Mouse (Mus musculus) T-helper 1 cell (primary cell): Measurements from ENCODE around the gene Gm28048.

Experiments used
- in situ Hi-C: fragments of 300-600 bp; cut with MboI, MseI; formaldehyde crosslinking; loops from one replicate; pipeline ENCODE4 v1.15.1; 2025; ENCODE audit warnings: high pct_unique_total_duplicates

Gm28048 gene

DNA sequence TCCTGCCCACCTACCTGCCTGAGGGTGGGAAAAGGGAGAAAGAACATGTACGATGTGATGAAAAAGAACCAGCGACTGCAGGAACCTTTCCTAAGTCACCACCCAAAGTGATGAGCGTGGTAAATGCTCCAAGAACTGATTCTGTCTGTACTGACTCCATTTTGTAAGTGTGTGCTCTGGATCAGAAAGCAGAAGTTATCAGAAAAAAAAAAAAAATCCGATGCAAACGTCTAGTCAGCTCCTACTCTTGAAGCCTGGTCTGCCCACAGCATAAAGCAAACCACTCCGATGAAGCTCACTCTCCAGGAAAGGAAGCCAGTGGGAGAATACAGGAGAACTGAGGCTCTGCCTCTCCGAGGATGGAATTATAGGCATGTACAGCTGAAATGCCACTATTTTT is 29.2 kb downstream of the Gm28048 start:
- in situ Hi-C loops = loop anchor here (5.0 to 25.0 kb wide), 2 partner anchors 315 to 715 kb away; no protein-coding TSS in a partner anchor

DNA sequence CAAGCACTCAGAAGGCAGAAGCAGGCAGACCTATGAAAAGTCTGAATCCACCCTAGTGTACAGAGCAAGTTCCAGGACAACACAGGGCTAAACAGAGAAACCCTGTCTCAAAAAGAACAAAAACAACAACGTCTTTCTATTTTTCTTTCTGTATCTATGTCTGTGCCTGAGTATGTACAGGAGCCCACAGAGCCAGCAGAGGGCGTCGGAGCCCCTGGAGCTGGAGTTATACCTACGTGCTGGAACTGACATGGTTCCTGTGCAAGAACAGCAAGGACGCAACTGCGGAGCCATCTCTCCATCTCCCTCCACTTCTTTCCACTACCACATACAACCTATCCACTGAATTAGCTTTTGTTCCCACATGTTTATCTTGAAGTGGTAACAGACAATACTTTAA is 31.8 kb downstream of the Gm28048 start:
- in situ Hi-C loops = loop anchor here (5.0 to 25.0 kb wide), 2 partner anchors 313 to 713 kb away; no protein-coding TSS in a partner anchor

DNA sequence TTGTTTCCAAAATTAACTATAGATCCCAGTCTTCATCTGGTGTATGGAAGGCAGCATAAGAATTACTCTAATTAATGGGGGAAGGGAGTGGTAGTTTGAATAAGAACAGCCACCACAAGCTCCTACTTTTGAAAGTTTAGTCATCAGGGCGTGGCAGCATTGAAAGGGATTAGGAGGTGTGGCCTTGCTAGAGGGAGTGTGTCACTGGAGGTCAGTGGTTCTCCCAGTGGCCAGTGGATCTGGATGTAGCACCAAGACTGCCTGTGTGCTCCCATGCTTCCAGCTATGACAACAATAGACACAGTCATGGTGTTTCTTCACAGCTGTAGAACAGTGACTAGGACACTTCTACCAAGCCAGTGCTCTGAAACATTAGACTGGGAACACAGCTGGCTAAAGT is 32.8 kb downstream of the Gm28048 start:
- in situ Hi-C loops = loop anchor here (10.0 kb wide), 1 partner anchor 434 kb away; the partner anchor contains the start of gene Tmem17

DNA sequence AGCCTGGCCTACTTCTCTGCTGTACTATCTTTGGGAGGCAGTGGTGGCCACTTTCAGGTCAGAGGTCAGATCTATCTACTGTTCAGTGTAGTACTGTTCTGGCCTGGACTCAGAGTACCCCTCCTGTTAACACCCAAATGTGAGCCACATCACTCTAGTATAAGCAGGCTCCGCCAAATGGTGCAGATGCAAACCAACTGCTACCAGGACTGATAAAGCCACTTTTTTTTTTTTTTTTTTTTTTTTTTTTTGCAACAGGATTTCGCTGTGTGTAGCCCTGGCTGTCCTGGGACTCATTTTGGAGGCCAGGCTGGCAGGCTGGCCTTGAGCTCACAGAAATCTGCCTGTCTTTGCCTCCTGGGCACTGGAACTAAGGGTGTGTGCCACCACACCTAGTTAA is 42.9 kb downstream of the Gm28048 start:
- in situ Hi-C loops = no loop called here

DNA sequence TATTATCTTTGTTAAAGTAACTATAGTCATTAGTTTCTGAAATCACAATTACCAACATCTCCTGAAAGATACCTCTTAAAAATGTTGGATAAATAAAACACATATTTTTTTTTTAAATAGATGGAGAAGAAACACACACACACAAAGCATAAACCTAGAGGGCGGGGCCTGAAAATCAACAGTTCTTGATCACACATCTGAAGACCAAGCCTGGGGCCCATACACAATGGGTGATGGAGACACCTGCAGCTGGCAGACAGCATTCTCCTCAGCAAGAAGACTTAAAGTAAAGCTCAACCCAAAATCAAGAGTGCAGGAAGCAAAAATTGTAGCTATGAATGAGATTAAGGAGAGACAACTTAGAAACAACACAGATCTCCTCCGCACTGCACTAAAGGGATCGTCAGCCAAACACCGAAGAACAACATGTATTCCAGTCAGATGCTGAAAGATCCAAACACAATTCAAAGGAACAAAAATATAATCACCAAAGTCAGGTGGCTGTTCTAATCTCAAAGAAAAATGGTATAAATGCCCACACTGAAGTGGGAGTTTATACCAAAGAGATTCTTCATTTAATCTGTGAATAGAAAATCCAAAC is 44.1 kb downstream of the Gm28048 start:
- in situ Hi-C loops = no loop called here

DNA sequence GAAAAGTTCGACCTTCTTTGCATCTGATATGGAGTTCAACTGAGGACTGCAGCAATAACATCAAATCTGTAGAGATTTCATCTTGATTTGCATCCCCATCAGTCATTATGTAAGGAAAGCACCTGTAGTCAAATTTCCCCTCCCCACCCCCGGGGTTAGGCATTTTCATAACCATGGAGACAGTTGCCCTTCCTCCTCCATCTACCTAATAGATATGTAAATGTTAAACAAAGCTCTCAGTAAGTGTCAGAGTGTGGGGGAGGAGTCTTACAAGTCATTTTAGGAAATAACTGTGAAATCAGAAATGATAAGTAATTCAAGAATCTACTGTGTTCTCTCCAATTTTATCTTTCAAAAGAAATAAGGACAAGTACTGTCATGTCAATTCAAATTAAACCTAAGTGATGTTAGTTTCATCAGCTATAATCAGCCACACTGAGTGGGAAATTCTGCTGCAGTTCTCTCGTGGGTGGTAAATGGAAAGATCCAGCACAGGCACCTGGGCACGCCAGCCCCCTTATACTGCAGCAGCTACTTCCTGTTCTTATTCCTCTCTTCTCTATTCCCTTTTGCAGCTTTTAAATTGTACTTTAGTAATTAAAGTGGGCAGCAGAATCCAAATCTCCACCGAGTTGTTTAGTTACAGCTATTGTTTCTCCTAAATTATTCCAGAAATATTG is 45.3 kb downstream of the Gm28048 start:
- in situ Hi-C loops = no loop called here

DNA sequence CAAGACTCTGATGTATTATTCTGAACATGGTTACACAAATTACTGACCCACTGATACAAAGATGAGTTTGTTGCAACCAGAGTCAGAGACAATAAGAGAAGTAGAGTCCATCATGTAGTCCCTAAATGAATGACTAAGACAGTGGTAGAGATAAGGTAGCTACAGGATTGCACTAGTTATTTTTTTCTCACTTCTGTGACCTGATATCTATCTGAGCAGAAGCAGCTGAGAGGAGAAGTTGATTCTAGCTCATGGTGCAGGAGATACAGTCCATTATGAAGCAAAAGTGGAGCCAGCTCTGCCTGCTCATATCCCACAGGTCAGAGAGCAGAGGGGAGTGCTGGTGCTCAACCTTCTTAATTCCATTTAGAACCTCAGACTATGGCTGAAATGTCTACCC is 49.7 kb downstream of the Gm28048 start:
- in situ Hi-C loops = loop anchor here (5.0 kb wide), 1 partner anchor 80 kb away; no protein-coding TSS in a partner anchor

DNA sequence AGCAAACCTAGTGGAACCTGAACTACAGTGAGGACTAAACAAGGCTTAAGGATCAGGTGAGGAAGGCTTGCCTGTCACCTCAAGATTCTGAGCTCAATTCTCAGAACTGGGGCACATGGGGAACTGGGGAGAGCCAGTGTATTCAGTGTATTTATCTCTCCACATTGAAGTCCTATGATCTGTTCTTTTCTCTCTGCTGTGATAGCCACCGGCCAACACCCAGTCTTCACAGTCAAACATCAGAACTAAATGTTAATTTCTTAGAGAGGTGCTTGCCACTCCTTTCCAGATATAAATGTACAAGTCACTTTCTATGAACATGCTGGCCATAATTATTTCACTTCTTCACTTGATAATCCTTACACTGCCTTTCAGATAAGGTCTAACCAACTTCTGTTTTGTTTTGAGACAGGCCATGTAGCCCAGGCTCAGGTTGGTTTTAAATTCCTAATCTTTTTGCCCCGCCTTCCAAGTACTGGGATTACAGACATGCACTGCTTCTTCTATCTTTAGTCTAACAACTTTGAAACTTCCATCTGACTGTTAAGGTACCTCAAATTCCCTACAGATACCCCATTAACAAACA is 50.5 kb downstream of the Gm28048 start:
- in situ Hi-C loops = loop anchor here (5.0 kb wide), 1 partner anchor 79 kb away; no protein-coding TSS in a partner anchor

DNA sequence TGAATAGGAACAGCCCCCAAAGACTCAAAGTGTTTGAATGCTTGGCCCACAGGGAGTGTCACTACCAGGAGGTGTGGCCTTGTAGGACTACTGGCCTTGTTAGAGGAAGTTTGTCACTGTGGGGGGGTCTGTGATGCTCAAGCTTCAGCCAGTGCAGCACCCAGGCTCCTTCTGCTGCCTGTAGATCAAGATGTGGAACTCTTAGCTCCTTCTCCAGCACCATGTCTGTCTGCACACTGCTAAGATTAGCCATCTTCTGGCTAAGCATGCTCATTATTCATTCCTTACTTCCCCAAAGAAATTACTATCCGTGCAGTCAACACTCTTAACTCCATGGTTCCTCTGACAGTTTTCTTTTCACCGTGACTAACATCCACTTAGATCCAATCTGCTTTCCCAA is 51.8 kb downstream of the Gm28048 start:
- in situ Hi-C loops = loop anchor here (5.0 kb wide), 1 partner anchor 78 kb away; no protein-coding TSS in a partner anchor

DNA sequence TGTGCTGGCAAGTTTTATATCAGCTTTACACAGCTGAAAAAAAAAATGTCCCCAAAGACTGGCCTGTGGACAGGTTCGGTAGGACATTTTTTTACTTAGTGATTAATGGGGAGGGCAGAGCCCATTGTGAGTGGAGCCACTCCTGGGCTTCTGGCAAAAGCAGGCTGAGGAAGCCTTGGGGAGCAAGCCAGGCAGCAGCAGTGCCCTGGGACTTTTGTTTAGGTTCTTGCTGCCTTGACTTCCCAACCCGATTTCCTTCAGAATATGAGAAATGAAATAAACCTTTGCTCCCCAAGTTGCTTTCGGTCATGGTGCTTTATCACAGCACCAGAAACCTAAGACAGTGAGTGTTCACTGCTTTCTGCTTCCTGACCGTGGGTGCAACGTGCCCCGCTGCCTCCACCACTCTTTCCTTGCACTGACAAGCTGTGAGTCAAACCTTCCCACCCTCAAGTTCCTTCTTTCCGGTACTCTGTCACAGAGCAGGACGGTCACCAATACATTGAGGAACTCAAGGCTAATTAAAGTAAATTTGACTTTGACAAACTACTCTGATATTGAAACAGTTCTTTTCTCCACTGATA is 53.2 kb downstream of the Gm28048 start:
- in situ Hi-C loops = no loop called here

DNA sequence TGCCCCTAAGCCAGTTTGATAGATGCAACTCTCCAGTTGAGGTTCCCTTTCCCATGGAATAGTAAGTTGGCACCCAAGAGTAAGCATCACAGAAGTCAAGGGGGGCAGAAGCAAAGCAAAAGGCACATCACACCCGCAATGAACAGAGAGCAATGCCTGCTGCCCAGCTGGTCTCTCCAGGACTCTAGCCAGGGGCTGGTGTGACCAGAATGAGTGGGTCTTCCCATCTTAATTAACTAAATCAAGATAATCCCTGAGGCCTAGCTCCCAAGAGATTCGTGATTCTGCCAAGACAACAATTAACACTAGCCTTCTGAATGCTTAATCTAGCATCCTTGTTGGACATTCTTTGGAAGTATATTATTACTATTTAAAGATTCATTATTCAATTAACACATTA is 58.3 kb downstream of the Gm28048 start:
- in situ Hi-C loops = no loop called here

DNA sequence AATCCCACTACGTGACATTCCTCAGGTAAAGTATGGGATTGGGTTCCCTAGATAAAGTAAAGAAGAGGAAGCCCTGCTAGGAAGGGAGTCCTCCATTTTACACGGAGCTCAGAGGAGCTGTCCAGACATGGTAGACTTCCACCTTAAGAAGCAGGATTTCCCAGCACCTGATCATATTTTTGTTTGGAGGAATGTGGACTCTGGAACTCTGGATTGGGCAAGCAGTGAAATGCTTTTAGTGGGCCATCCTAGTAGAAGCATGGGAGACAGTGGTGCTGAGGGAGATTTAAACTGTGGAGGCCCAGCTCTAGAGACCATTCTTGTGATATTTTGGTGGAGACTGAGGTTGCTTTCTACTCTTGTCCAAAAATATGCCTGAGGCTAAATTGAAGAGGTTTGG is 59.3 kb downstream of the Gm28048 start:
- in situ Hi-C loops = no loop called here

DNA sequence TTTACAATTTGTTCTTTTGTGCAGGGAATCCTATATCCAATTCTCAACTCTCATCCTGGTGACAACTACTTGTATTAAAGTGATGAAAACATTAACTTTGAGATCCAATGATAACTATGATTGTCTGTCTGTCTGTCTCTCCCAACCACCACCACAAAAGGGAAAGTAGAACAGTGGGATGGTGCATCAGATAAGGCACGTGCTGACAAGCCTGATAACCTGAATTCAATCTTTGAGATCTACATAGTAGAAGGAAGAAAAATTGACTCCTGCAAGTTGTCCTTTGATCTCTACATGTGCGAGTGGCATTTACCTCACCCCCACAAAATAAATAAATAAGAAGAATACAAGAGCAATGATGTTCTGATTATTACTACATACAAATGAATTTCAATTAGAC is 62.6 kb downstream of the Gm28048 start:
- in situ Hi-C loops = no loop called here

DNA sequence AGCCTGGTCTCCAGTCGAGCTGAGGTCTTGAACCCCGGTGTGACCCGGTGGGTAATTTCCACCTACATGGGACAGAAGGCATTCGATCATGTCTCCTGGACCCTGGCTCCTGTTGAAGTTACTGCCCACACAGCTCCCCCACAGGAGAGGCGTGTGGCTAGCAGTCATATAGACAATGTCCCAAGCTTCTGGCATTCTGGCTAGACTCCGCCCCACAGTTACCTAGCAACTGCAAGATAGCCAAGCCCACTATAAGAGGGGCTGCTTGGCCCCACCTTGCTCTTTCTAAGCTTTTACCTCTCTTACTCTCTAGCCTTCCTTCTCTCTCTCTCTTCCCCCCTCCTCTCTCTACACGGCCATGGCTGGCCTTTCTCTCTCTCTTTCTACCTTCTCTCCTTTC is 64.1 kb downstream of the Gm28048 start:
- in situ Hi-C loops = no loop called here

DNA sequence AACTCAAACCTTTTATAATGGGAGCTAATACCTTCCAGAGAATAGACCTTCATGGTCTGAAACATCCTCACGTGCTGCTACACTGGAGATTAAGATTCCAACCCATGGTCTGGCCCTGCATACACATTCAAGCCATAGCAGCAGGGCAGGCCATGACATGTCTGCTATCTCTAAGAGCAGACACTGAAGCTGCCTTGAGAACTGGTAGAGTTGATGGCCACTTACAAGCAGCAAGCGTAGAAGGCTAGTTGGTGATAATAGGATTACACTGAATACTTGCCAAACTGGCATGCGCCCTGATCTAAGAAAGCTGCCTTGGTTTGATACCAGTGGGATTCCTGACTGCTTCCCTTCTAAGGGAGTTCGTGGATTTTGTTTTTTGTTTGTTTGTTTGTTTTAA is 68.1 kb downstream of the Gm28048 start:
- in situ Hi-C loops = no loop called here

DNA sequence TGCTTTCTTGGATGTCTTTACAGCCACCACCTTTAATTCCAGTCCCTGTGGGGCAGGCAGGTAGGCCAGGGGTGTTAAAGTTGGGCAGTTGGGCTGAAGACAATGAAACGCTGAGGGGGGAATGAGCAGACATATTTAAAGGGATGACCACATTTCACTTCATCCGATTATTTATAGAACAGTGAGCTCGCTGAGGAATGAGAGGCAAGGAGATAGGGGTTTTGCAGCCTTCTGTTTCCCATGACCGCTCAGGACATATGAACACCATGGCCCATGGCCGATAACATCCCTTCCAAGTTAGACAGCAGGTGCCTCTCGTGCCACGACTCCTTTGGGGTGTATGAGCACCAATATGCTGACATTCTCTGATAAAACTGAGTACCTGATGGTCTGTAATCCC is 70.1 kb downstream of the Gm28048 start:
- in situ Hi-C loops = no loop called here

DNA sequence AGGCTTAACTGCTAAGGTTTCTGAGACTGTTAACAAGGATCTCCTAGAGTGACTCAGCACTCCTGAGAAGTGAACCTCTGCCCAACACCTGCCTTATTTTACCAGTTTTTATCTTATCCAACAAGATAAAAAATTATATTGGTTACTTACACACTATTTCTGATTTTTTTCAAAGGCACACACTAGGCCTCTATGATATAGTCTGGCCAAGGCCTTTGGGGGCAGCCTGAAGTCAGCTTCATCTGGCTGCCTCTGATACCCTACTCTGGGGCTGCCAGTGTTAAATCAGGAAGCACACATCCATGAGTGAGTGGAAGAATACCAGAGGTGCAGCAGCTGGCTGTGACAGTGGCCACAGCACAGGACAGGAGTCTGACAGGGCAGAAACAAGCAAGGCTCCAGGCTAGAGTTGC is 75.4 kb downstream of the Gm28048 start:
- in situ Hi-C loops = loop anchor here (10.0 kb wide), 1 partner anchor 532 kb away; no protein-coding TSS in a partner anchor

DNA sequence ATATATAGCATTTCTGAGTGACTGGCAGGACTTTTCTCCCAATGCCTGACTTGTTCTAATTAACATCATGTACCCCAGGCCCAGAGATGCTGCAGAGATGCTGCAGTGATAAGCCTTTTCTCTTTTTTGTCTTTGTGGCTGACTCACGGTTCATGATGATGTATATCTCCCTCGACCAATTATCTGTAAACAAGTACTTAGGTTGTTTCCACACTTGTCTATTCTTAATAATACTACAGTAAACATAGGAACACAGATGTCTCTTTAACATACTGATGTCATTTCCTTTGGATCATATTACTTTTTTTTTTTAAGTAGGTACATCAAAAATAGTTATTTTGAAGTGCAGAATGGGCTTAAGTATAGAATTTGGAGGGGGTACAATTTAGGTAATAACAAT is 79.0 kb downstream of the Gm28048 start:
- in situ Hi-C loops = loop anchor here (10.0 kb wide), 1 partner anchor 528 kb away; no protein-coding TSS in a partner anchor

DNA sequence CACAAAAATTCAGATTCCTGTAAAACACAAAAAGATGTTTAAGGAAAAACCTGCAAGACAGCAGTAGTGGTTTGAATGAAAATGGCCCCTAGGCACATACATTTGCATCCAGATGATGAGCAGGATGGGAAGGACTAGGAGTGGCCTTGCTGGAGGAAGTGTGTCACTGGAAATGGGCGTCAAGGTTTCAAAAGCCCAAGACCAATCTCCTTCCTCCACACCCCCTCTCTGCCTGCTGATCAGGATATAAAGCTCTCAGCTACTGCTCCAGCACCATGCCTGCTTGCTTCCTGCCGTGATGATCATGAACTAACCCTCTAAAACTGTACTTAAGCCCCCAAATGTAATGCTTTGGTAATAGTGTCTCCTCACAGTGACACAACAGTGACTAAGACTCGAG is 81.8 kb downstream of the Gm28048 start:
- in situ Hi-C loops = loop anchor here (10.0 kb wide), 1 partner anchor 525 kb away; no protein-coding TSS in a partner anchor

DNA sequence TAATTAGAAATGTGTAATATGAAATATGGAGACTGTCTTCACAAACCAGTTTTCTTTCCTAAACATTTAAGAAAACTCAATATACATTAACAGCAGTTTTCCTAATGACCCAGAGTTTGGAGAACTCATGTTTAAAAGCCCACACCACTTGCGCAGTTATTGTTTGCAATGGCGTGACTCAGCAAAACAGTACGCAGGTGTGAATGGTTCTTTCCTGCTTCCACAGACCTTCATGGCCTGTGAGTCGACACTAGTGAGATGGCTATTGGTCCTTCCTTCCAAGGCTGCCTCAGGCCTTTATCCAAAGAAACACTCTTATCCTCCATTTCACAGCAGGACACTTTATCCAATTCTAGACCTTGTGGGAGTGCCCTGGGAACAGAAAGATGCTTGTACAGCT is 84.2 kb downstream of the Gm28048 start:
- in situ Hi-C loops = no loop called here

DNA sequence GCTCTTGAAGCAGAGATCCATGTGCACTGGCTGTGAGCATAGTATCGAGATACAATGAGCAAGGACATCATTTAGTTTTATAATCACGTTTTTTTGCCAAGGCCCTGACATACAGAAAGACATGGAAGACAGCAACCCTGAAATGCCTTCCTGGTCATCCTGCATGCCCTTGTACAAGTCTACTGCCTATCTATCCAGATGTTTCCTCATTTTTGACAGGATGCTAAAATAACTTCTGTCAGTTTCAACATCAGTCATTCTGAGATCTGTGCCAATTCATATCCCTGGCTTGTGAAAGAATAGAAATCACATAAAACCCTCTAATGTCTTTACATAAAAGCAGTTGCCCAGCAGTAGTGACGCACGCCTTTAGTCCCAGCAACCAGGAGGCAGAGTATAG is 84.8 kb downstream of the Gm28048 start:
- in situ Hi-C loops = no loop called here

DNA sequence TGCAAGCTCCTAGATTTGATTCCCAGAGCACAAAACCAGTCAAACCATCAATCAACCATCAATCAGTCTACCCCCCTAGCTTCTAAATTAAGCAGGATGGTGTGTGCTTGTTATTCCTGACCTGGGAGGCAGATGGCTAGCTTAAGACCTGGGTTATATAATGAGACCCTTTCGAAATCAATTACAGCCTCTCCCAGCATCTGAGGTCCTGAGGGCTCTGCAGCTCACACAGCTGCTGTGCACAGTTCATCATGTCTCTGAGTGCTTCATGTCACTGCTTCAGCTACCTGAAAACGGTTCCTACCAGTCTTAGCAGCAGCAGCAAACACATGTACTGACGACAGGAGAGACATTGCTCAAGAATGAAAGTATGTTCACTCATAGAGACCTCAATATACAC is 88.8 kb downstream of the Gm28048 start:
- in situ Hi-C loops = no loop called here
